Comparison of ENCODE assay signal across 8 mouse cellular contexts in genomic region chr5:134342503-134343205, GRCm38 (mm10). TPM values are rescaled to one million over a fixed set of nuclear protein-coding genes. Genes with fewer than 3 reads are reported as not detected.
DNase-seq lines count a peak whose midpoint lies in the region; ATAC-seq and TF ChIP-seq lines count a peak whose summit lies in the region.

No protein-coding gene starts in this region.

- H3K4me3 ChIP-seq in lung, embryonic 15.5 days = no peak overlapping the region
- no peak overlapping the region for H3K4me3 ChIP-seq in lung, adult 2 months (replicated peaks; ENCODE audit: extremely low read depth, low read depth, low read length)
- no peak overlapping the region for H3K4me3 ChIP-seq in stomach, embryonic 15.5 days (replicated peaks)

- 0 out of 2 replicates have a peak, but pooled peaks have one; percentile 44 for ATAC-seq in lung, embryonic 15.5 days (ENCODE audit: borderline replicate concordance, extremely low read depth, low FRiP score, low TSS enrichment)
- ATAC-seq in granulocyte monocyte progenitor cell, adult 5-6 weeks (replicated peaks; ENCODE audit: poor library complexity, severe bottlenecking) = peak; percentile 77
- ATAC-seq in stomach, embryonic 15.5 days (ENCODE audit: insufficient read depth, low FRiP score, low read depth) = peak; percentile 30; the same call in 1 of the 2 replicates

- peak overlapping the region; percentile 25 for H3K27ac ChIP-seq in lung, embryonic 15.5 days
- H3K27ac ChIP-seq in stomach, embryonic 15.5 days = no peak overlapping the region

- no peak overlapping the region for H3K9ac ChIP-seq in lung, embryonic 15.5 days
- no peak overlapping the region for H3K9ac ChIP-seq in stomach, embryonic 15.5 days

- peak overlapping the region; percentile 3; the same call in 1 of the 2 replicates for H3K4me2 ChIP-seq in lung, embryonic 15.5 days
- no peak overlapping the region; the same call in 1 of the 2 replicates for H3K4me2 ChIP-seq in stomach, embryonic 15.5 days

- no peaks in the 10 kb centered on the region for H3K36me3 ChIP-seq in lung, embryonic 15.5 days
- H3K36me3 ChIP-seq in stomach, embryonic 15.5 days = no peaks in the 10 kb centered on the region

- H3K4me1 ChIP-seq in lung, embryonic 15.5 days = no peaks in the 10 kb centered on the region
- no peaks in the 10 kb centered on the region for H3K4me1 ChIP-seq in lung, adult 2 months (ENCODE audit: control insufficient read depth, insufficient read depth, low read length)
- no peaks in the 10 kb centered on the region for H3K4me1 ChIP-seq in stomach, embryonic 15.5 days

- H3K27me3 ChIP-seq in lung, embryonic 15.5 days = no peaks in the 10 kb centered on the region
- no peaks in the 10 kb centered on the region for H3K27me3 ChIP-seq in stomach, embryonic 15.5 days (replicated peaks)

- no peak for TF ChIP-seq CTCF in lung, adult 2 months (IDR thresholded peaks at IDR 0.05; ENCODE audit: insufficient read depth, low read length)

- TF ChIP-seq POLR2A in lung, adult 2 months (IDR thresholded peaks at IDR 0.05; ENCODE audit: borderline replicate concordance, extremely low read depth, low read depth, low read length) = no peak

- H3K9me3 ChIP-seq in lung, embryonic 15.5 days = no peaks in the 10 kb centered on the region
- no peaks in the 10 kb centered on the region for H3K9me3 ChIP-seq in stomach, embryonic 15.5 days

- no peak for DNase-seq in lung, adult 2 months
- DNase-seq in kidney, postnatal 25 days = peak; percentile 25 to 59
- DNase-seq in left cerebral cortex, adult 18-20 months (ENCODE audit: low spot score in 2 of 2) = no peak
- DNase-seq in cerebellum, adult 11 months = no peak
- DNase-seq in cerebellum, postnatal 36 days = no peak

- 61% methylated on average over 18 of the region's 18 CpGs for WGBS in lung, embryonic 15.5 days
- WGBS in lung, adult 2 months = 35% methylated on average over 18 of the region's 18 CpGs
- WGBS in stomach, embryonic 15.5 days = 77% methylated on average over 18 of the region's 18 CpGs

RNA-seq across cellular contexts. Expression of gene Gtf2i, which starts 28.1 kb away (rescaled TPM):
- 160 and 168 TPM in 2 replicates for polyA plus RNA-seq in lung, embryonic 15.5 days (2015; fragmentation: Nextera tagmentation; extraction: Ambion mirVana)
- polyA plus RNA-seq in lung, adult 2 months (2012; rRNA removed) = 63.8 and 79.5 TPM in 2 replicates
- total RNA-seq in granulocyte monocyte progenitor cell, adult 5-6 weeks (2014; fragmentation: Nextera tagmentation) = 139 and 142 TPM in 2 replicates
- 49.9 and 63.1 TPM in 2 replicates for total RNA-seq in granulocyte monocyte progenitor cell, adult 5-6 weeks (2017)
- polyA plus RNA-seq in stomach, embryonic 15.5 days (2015; fragmentation: Nextera tagmentation; extraction: Ambion mirVana) = 154 and 163 TPM in 2 replicates
- 100 to 1,000 TPM; 204 to 207 TPM for total RNA-seq in left cerebral cortex, adult 18-20 months (2021)

Comparison
In these comparisons a context has a peak if more than half of its experiments do, and no peak if none do; other contexts are left out.
1. DNase-seq: peak in kidney, postnatal 25 days (2 of 2); none in lung, adult 2 months (single experiment), left cerebral cortex, adult 18-20 months (0 of 2), cerebellum, adult 11 months (single experiment) and cerebellum, postnatal 36 days (0 of 2).
2. Peak in every context shown above with its lines, with median percentiles within 50 percentile points of each other: ATAC-seq.